Mouse (Mus musculus): Measurements from ENCODE around the gene Tlk2.

Tlk2 gene

DNA sequence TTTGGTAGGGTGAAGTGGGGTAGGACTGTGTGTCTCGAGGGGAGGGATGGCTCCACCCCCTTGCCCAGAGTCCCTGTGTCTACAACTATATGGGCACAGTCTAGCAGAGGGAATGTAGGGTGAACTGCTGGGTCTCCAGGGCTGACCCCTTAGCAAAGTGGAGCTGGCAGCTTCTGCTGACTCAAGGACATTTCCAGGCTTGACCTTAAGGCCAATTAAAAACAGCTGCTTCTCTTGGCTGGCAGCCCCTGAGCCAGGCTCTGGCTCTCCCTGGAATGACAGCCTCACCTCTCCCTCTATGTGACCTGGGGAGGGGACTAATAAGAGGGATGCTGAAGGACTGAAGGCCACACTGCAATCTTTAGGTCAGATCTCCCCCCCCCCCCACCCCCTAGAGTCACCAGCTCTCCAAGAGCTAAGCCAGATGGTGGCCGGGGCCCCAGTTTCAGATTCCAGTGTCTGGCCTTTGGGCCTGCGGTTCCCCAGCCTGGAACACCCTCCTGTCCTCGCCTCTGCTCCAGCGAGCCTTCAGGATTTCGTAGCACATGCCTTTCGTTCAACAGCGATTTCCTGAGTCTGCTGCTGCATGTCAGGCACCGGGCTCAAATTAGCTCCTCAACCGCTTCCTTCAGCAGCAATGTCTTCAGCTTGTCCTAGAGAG, 134.5 kb downstream of the Tlk2 start:
- in situ Hi-C loops (cut with MboI, MseI), result loop anchor here (10.0 kb wide), 1 partner anchor 1768 kb away; no protein-coding TSS in a partner anchor

DNA sequence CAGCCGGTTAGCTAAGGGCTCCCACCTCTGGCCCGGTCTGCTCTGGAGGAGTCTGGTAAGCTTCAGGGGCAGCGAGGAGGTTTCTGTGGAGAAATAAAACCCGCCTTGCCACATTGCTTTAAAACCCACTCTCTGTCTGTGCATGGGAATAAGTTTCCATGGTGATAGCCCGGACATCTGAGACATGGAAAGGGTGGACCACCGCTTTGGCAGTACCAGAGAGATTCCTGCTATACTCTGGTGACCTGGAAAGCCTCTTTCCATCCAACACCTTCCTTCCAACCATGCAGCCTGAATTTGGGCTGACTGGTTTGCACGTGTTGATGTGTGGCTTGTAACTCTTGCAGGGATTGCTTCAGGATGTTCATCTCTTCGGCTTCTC, 135.0 kb downstream of the Tlk2 start:
- in situ Hi-C loops (cut with MboI, MseI), result loop anchor here (10.0 kb wide), 1 partner anchor 1769 kb away; no protein-coding TSS in a partner anchor

DNA sequence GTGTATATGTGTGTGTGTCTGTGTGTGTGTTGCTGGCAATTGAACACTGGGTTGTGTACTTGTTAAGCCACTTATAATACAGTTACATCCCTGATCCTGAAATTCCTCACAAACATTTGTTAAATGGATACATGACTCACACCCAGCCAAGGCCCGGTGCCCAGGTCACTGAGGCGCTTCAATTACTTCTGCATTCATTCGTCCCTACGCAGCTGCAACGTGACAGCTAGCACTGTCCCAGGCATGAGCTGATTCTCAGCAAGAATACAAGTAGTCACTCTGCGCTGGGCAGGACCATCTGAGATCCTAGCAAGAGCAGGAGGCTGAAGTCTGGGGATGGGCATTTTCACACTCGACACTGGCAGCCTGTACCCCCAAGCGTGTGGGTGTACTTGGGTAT, 136.7 kb downstream of the Tlk2 start:
- in situ Hi-C loops (cut with MboI, MseI), result loop anchor here (10.0 kb wide), 1 partner anchor 1770 kb away; no protein-coding TSS in a partner anchor

DNA sequence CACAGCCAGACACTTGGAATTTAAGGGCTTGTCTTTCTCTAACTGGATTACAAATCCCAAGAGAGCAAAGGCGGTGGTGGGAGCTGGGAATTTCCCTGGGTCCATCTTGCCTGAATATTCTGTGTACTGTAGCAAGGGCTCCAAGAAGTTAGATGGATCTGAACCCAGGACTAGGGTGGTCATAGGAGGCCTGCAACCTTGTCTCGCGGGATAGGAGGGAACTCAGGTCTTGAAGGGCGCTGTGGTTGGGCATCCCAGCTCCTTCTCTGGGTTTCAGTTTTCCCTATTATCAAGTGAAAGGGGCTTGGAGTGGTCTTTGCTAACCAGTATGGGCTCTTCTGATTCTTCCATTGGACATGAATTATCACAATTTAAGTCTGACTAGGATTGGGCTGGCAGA, 137.5 kb downstream of the Tlk2 start:
- in situ Hi-C loops (cut with MboI, MseI), result loop anchor here (10.0 kb wide), 1 partner anchor 1771 kb away; no protein-coding TSS in a partner anchor

DNA sequence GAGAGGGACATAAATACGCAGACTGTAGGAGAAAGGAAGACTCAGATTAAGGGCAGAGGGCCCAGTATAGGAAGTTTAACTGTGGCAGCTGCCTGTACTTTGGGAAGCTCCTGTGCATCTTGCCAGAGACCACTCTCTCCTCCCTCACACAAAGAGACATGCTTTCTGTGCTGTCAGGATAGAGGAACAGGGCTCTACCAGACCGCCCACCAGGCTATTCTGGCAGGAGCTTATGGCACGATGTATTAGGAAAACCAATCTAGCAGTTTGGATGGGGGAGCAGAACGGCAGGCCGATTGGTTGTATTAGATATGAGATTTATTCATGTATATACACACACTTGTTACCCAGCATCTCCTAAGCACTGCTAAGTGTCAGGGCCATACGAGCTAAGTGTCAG, 139.2 kb downstream of the Tlk2 start:
- in situ Hi-C loops (cut with MboI, MseI), result loop anchor here (10.0 kb wide), 1 partner anchor 1773 kb away; no protein-coding TSS in a partner anchor

DNA sequence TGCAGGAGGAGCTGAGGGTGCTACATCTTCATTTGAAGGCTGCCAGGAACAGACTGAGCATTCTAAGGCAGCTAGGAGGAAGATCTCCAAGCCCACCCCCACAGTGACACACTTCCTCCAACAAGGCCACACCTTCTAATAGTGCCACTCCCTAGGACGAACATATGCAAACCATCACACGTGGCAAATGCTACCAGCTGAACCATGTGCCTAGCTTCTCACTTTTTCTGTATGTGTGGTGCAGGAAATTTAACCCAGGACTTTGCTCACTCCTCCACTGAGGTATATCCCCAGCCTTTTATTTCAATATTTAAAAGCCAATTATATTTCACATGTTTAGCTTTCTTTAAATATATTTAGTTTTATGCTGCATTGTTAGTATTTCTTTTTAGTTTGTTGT, 142.5 kb downstream of the Tlk2 start:
- in situ Hi-C loops (cut with MboI, MseI), result no loop called here

DNA sequence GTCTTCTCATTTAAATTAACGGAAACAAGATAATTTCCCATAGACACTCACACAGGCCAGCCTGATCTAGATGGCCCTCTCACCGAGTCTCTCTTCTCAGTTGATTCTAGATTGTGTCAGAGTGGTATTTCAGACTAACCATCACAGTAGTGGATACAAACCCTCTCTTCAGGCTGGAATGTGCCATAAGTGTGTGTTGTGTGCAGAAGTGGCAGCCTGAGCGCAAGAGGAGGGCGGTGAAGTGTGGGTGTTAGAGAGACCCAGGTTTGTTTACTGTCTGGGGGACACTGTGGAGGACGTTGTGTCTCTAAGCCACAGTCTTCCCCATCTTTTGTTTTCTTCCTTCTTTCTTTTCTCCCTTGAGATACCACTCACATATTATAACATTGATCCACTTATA, 144.9 kb downstream of the Tlk2 start:
- in situ Hi-C loops (cut with MboI, MseI), result no loop called here

DNA sequence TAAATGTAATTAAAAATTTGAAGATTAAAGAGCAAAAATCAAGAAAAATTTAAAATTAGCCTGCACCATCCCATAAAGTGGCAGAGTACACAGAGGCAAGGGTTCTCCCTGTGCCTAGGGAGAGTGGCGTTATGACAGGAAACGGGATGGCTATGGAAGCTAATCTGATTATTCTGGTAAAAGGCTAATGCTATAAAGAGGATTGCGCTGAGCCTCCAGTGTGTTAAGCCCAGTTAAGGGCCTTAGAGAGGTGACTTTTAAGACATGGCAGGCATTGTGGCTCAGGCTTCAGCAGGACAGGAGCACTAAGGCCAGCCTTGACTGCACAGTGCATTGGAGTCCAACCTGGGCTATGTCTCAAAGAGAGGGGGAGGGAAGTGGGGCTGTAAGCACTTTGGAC, 148.5 kb downstream of the Tlk2 start:
- in situ Hi-C loops (cut with MboI, MseI), result no loop called here

DNA sequence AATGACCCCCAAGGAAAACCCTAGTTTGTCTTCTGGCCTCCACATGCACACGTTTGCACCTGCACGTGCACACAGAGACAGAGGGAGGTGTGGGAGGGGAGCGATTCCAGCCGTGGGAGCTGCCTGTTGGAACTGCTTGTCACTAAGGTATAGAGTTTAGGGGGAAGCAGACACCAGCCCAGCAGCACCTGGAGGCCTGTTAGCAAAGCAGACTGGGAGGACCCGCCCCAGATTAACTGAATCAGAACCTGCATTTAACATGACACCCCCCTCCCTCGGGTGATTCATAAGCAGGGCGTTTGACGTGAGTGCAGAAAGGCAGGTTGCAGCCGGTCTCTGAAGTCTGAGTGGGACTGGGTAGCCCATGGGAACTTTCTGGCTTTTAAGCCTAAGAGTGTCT, 151.4 kb downstream of the Tlk2 start:
- in situ Hi-C loops (cut with MboI, MseI), result no loop called here

DNA sequence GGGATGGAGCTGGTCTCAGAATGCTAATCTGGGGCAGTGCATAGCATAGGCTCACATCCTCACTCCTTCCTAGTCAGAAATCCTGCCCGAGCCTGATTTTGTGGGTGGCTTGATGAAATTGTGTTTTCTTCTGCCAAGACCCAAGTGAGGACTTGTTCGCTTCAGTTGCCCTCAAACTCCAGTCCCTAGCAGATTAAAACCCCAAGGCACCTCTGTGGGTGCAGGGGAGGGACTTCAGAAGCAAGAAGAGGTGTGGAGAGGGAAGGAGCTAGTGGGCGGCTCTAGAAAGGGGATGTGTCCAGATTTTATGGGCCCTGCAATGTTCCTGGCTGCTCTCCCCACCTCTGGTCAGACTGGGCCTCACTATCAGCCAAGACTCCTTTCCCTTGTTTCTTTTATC, 152.5 kb downstream of the Tlk2 start:
- in situ Hi-C loops (cut with MboI, MseI), result no loop called here

DNA sequence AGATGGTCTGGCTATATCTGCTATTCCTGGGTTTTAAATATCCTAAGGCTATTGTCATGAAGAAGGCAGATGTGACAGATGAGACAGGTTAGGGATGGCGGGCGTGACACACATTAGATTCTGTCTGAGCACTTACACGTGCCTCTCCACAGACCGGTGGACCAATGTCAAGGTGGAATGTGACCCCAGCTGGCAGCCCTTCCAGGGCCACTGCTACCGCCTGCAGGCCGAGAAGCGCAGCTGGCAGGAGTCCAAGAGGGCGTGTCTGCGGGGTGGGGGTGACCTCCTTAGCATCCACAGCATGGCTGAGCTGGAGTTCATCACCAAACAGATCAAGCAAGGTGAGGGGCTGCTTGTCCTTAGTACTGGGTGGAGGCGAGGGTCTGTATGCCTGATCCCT, 153.1 kb downstream of the Tlk2 start:
- in situ Hi-C loops (cut with MboI, MseI), result no loop called here

DNA sequence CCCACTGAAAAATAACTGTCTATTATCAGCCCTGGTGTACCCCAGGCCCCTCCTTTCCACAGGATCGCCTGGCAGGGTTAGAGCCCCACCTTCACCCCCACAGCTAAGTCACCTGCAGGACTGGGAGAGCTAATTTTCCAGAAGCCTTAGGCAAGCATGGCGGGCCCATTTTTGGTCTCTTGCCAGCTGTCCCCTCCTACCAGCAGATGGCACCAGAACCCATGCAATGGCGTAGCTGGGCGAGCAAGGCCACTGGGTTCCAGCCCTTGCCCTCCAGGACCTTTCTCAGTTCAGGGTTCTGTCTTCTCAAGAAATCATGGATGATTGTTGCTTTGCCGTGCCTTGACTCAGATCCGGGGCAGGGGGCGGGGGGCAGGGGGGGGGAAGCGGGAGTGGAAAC, 153.9 kb downstream of the Tlk2 start:
- in situ Hi-C loops (cut with MboI, MseI), result no loop called here

All from T-helper 2 cell (primary cell).